Mouse (Mus musculus) limb, embryonic 14.5 days (tissue): Measurements from ENCODE around the gene Ank2. TPM values are rescaled to one million over a fixed set of nuclear protein-coding genes. Genes with fewer than 3 reads are reported as not detected.
A peak's percentile ranks its signal among the peaks of the same experiment; 100 is the strongest.

Experiments used
- ATAC-seq: fragments of 200-750 bp; cut with Nextera tagmentation; 2 replicates; pipeline ENCODE4 v1.8.0; 2017; ENCODE audit warnings: low read depth, moderate number of reproducible peaks, moderate TSS enrichment; ENCODE audit not compliant: low FRiP score
- DNase-seq: peaks from one replicate; pipeline ENCODE4 v3.0.0-alpha.2; 2015; ENCODE audit warnings: low spot score
- H3K27ac ChIP-seq: fragments of 300-500 bp; sonication (generic); replicated peaks from 2 replicates; pipeline ENCODE4 v1.5.1; 2014; ENCODE audit warnings: low read depth, mild to moderate bottlenecking, low read length, moderate library complexity, mixed read lengths
- H3K27me3 ChIP-seq: fragments of 300-500 bp; sonication (generic); 2 replicates; pipeline ENCODE4 v1.6.1; 2014; ENCODE audit warnings: low read length, mixed read lengths; ENCODE audit not compliant: control insufficient read depth, insufficient read depth
- H3K36me3 ChIP-seq: fragments of 300-500 bp; sonication (generic); 2 replicates; pipeline ENCODE4 v1.6.1; 2014; ENCODE audit warnings: mild to moderate bottlenecking, low read length, moderate library complexity, mixed read lengths; ENCODE audit not compliant: control insufficient read depth, insufficient read depth
- H3K4me1 ChIP-seq: fragments of 300-500 bp; sonication (generic); 2 replicates; pipeline ENCODE4 v1.6.1; 2014; ENCODE audit warnings: antibody characterized with exemption, low read length, mixed read lengths; ENCODE audit not compliant: control insufficient read depth, insufficient read depth
- H3K4me2 ChIP-seq: fragments of 300-500 bp; sonication (generic); replicated peaks from 2 replicates; pipeline ENCODE4 v1.6.1; 2014; ENCODE audit warnings: low read depth, mild to moderate bottlenecking, low read length, moderate library complexity; ENCODE audit not compliant: severe bottlenecking
- H3K4me3 ChIP-seq: fragments of 300-500 bp; sonication (generic); replicated peaks from 2 replicates; pipeline ENCODE4 v1.5.1; 2014; ENCODE audit warnings: low read length
- H3K9ac ChIP-seq: fragments of 300-500 bp; sonication (generic); 2 replicates; pipeline ENCODE4 v1.6.1; 2014; ENCODE audit warnings: mild to moderate bottlenecking, low read depth, low read length, moderate library complexity; ENCODE audit not compliant: severe bottlenecking
- H3K9me3 ChIP-seq: fragments of 300-500 bp; sonication (generic); 2 replicates; pipeline ENCODE4 v1.6.1; 2016; ENCODE audit warnings: low read length; ENCODE audit not compliant: control insufficient read depth
- POLR2A ChIP-seq: fragments of 200-500 bp; IDR thresholded peaks from 2 replicates; pipeline ENCODE4 v1.8.0; 2012; ENCODE audit warnings: inconsistent platforms, mild to moderate bottlenecking, moderate library complexity, borderline replicate concordance; ENCODE audit not compliant: insufficient read depth, insufficient read length; ENCODE audit errors: extremely low read depth
- WGBS: fragments of 180-500 bp; shearing (Covaris S2); extraction: QIAGEN DNeasy Blood & Tissue Kit; methylation state at CpG from one replicate; pipeline ENCODE4 v1.1.7; 2014; 5-methylcytosine and 5-hydroxymethylcytosine counted together
- microRNA counts: library from miRNA; unstranded; fragments of <30 nt; microRNA quantifications from one replicate; lab custom pipeline; 2016
- microRNA-seq: library from miRNA; unstranded; fragments of <30 nt; microRNA quantifications from one replicate; pipeline ENCODE4, GENCODE M21; 2016
- polyA plus RNA-seq, 2 experiments: library from polyadenylated mRNA; depleted of rRNA in 1 of 2; stranded (reverse) in 1 of 2; unstranded in 1 of 2; fragments of >200 nt; fragmentation: Nextera tagmentation in 1 of 2; extraction: Ambion mirVana in 1 of 2; gene quantifications; 2 replicates each; pipeline versions ENCODE4 v1.2.1 to v1.2.3; 2012 to 2014

Gene Ank2
- polyA plus RNA-seq, 2 experiments: 33.0 to 41.6 TPM

DNA sequence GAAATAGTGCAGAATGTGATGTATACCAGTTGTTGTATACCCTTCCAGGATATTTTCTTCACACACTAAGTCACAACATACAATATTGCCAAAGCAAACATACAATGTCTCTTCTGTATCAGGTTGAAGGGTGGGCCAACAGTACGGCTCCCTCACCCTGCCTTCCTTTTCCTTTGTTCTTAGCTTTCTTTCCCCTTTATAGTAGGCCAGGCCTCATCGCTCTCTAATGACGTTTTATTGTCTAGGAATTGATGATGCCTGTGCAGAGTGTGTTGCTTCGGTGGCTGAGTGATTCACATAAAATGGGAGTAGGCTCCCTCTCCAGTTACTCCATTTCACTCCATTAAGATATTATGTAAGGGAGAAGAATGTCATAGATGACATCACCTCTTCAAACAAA is 612.5 kb downstream of the Ank2 start:
- 70% methylated on average over 4 of the region's 4 CpGs for WGBS
- no peak for DNase-seq
- H3K27ac ChIP-seq: no peak overlapping the region
- no peak overlapping the region for H3K4me3 ChIP-seq
- H3K9ac ChIP-seq: no peak overlapping the region
- no peak for TF ChIP-seq POLR2A
- no peak for ATAC-seq
- H3K4me1 ChIP-seq: no peaks in the 10 kb centered on the region
- H3K36me3 ChIP-seq: no peaks in the 10 kb centered on the region
- H3K9me3 ChIP-seq: no peaks in the 10 kb centered on the region
- H3K27me3 ChIP-seq: no peaks in the 10 kb centered on the region
- H3K4me2 ChIP-seq: no peak overlapping the region

DNA sequence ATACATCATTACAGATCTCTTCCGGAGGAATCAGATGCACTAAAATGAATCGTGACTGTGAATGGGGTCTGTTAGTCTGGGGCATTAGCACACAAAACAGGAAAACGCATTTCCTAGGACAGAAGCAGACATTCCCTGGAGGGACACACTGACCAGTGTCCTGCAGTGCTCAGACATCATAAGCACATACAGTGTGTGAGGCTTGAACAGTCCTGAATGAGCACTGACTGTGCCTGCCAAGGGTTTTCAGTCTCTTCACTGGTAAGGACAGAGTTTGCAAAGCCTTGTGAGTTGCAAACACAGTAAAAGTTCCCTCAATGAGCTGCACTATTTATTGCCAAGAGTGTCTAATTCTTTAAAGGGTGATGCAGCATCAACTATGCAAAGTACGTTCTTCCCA is 613.1 kb downstream of the Ank2 start:
- ATAC-seq (no peak), DNase-seq (no peak)
- Histone ChIP-seq H3K9ac (no peak overlapping the region), H3K27me3 (no peaks in the 10 kb centered on the region), H3K4me3 (no peak overlapping the region), H3K9me3 (no peaks in the 10 kb centered on the region), H3K36me3 (no peaks in the 10 kb centered on the region), H3K4me1 (no peaks in the 10 kb centered on the region), H3K4me2 (no peak overlapping the region), H3K27ac (no peak overlapping the region)
- WGBS: 68% methylated on average over 4 of the region's 4 CpGs
- no peak for TF ChIP-seq POLR2A

DNA sequence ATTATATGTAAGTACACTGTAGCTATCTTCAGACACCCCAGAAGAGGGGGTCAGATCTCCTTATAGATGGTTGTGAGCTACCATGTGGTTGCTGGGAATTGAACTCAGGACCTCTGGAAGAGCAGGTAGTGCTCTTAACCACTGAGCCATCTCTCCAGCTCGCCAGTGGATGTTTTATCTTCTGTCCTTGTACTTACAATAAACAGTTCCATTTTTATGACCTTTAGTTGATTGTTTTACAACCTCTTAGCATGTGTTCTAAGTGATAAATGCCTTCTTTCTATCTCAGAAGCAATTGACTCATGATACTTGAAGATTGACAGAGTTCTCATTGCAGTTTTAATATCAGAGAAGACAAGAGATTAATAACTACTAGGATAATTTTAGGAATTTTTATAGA is 620.9 kb downstream of the Ank2 start:
- no peak overlapping the region for H3K27ac ChIP-seq
- no peak overlapping the region for H3K4me3 ChIP-seq
- TF ChIP-seq POLR2A: no peak
- no peaks in the 10 kb centered on the region for H3K4me1 ChIP-seq
- no peak for ATAC-seq
- no peaks in the 10 kb centered on the region for H3K36me3 ChIP-seq
- no peak overlapping the region for H3K9ac ChIP-seq
- WGBS: 34% methylated on average over 1 of the region's 1 CpGs
- H3K4me2 ChIP-seq: no peak overlapping the region
- H3K27me3 ChIP-seq: no peaks in the 10 kb centered on the region
- no peak for DNase-seq
- H3K9me3 ChIP-seq: no peaks in the 10 kb centered on the region

MicroRNA genes within 50 kb of the gene (microRNA counts, 519-probe panel; counts per million panel counts)
- microRNA mmu-miR-302a (lab: Ali Mortazavi, UCI): not detected
- not detected for microRNA mmu-miR-302b (lab: Ali Mortazavi, UCI)
- not detected for microRNA mmu-miR-302c (lab: Ali Mortazavi, UCI)
- microRNA mmu-miR-302d (lab: Ali Mortazavi, UCI): not detected
- 2,407 counts per million, percentile 39 among the panel's probes with 10 or more counts for microRNA mmu-miR-367 (lab: Ali Mortazavi, UCI)

Small RNA genes within 50 kb of the gene (microRNA-seq; reads per million reads assigned to microRNA genes)
- not detected for gene Gm44494
- 17.4 reads per million, percentile 27 among the genes with 10 or more reads in this experiment for gene Mir302a
- gene Mir302b: 8.2 reads per million, percentile 19 among the genes with 10 or more reads in this experiment
- gene Mir302c: 2.1 reads per million
- 16.3 reads per million, percentile 26 among the genes with 10 or more reads in this experiment for gene Mir302d
- not detected for gene Mir367

Other genes with a start within 250 kb of the Ank2 start
- gene Larp7, start 54.0 kb upstream of the Ank2 start, polyA plus RNA-seq (2012; rRNA removed): 15.5 and 35.4 TPM in 2 replicates
- gene Larp7, start 54.0 kb upstream of the Ank2 start, polyA plus RNA-seq (2014; fragmentation: Nextera tagmentation; extraction: Ambion mirVana): 49.6 and 51.1 TPM in 2 replicates
- gene Zgrf1, start 54.1 kb upstream of the Ank2 start, polyA plus RNA-seq (2012; rRNA removed): 12.6 and 14.1 TPM in 2 replicates
- gene Zgrf1, start 54.1 kb upstream of the Ank2 start, polyA plus RNA-seq (2014; fragmentation: Nextera tagmentation; extraction: Ambion mirVana): 7.6 and 8.1 TPM in 2 replicates
- 0.15 and 0.80 TPM in 2 replicates for gene Neurog2, start 133.8 kb upstream of the Ank2 start, polyA plus RNA-seq (2012; rRNA removed)
- not detected in 2 replicates for gene Neurog2, start 133.8 kb upstream of the Ank2 start, polyA plus RNA-seq (2014; fragmentation: Nextera tagmentation; extraction: Ambion mirVana)